Mouse (Mus musculus) frontal cortex, postnatal 14 days (tissue): ENCODE measurements at regions not wholly inside any gene's neighbourhood (a gene's known extent, or its start where the extent isn't known, plus 50 kb on each side); places are given as distances from the start of the nearest gene placed in this dataset.

ENCODE experiments used
- DNase-seq, 2 experiments: peaks; one replicate each; pipeline ENCODE4 v3.0.0; 2022; ENCODE audit warnings: low spot score in 2 of 2

DNA sequence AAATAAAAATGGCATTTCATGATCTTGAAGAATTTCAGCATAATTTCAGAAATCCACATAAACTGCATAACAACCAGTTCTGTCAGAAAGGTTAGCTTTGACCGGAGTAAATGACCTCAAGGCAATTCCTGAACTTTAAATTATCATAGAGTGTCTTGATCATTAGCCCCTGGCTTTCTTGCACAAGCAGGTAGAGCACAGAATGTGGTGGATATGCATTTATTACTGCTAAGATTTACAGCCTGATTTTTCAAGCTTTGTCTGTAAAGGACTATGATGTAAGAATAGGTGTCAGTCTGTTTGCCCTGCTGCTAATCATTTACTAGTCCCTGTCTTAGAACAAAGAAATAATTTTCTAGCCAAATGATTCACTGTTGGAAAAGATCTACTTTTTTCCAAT lies 347.3 kb downstream of the Ppp1r3a start:
- DNase-seq: no peak

DNA sequence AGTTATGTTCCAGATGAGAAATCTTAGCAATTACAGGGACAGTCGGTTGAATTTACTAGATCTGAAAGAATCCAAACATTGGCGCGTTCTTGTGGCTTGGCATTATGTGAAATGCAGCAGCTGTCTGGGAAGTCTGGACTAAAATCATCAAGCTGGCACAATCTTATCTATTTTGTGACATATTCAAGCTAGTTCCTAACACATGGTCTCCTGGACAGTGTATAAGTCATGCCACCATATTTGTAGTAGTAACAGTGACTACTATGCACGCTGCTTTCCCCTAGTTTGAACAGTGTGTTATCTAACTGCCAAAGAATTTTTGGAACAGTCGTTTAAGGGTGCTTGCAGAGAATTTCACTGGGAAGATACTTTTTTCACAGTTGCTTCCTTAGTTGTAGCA lies 396.8 kb downstream of the Ppp1r3a start:
- DNase-seq: peak in 1 of 2 experiments; percentile 3
